Mouse (Mus musculus) kidney, adult 2 months (tissue): ENCODE data around the gene Il1f10. TPM values are rescaled to one million over a fixed set of nuclear protein-coding genes. Genes with fewer than 3 reads are reported as not detected.
A peak's percentile ranks its signal among the peaks of the same experiment; 100 is the strongest.

Experiments
- DNase-seq: peaks from one replicate; pipeline ENCODE4 v3.0.0; 2021
- H3K27ac ChIP-seq: fragments of 200-500 bp; 2 replicates; pipeline ENCODE4 v1.5.1; 2012; ENCODE audit warnings: low read depth, low read length, control low read depth, inconsistent platforms; ENCODE audit not compliant: insufficient read depth
- H3K27me3 ChIP-seq: fragments of 200-500 bp; replicated peaks from 2 replicates; pipeline ENCODE4 v1.6.1; 2012; ENCODE audit warnings: mild to moderate bottlenecking, moderate library complexity, low read length, inconsistent platforms; ENCODE audit not compliant: control insufficient read depth, insufficient read depth
- H3K36me3 ChIP-seq: fragments of 200-500 bp; 2 replicates; pipeline ENCODE4 v1.6.1; 2012; ENCODE audit warnings: mild to moderate bottlenecking, moderate library complexity, low read length, inconsistent platforms; ENCODE audit not compliant: control insufficient read depth, insufficient read depth
- H3K4me1 ChIP-seq: fragments of 200-500 bp; 2 replicates; pipeline ENCODE4 v1.6.1; 2011; ENCODE audit warnings: low read length; ENCODE audit not compliant: control insufficient read depth, insufficient read depth
- H3K4me3 ChIP-seq: fragments of 200-500 bp; 2 replicates; pipeline ENCODE4 v1.5.1; 2011; ENCODE audit warnings: mild to moderate bottlenecking, low read depth, low read length, control low read depth; ENCODE audit not compliant: insufficient read depth
- CTCF ChIP-seq: fragments of 200-500 bp; conservative IDR thresholded peaks from 2 replicates; pipeline ENCODE4 v1.5.1; 2011; ENCODE audit warnings: low read depth, mild to moderate bottlenecking, control low read depth, low read length, moderate library complexity, mixed read lengths; ENCODE audit not compliant: insufficient read depth, insufficient read length
- POLR2A ChIP-seq: fragments of 200-500 bp; IDR thresholded peaks from one replicate; pipeline ENCODE4 v1.6.1; 2011; ENCODE audit warnings: low read depth, low read length, control low read depth
- WGBS: fragments of 180-500 bp; shearing (Covaris S2); methylation state at CpG from one replicate; pipeline ENCODE4 v1.1.7; 2018; 5-methylcytosine and 5-hydroxymethylcytosine counted together
- polyA plus RNA-seq: library from polyadenylated mRNA; depleted of rRNA; stranded (reverse); fragments of >200 nt; gene quantifications from 2 replicates; pipeline ENCODE4 v1.2.3, GENCODE M21; 2012; rRNA removed

The Il1f10 gene
- not detected in 2 replicates for polyA plus RNA-seq

DNA sequence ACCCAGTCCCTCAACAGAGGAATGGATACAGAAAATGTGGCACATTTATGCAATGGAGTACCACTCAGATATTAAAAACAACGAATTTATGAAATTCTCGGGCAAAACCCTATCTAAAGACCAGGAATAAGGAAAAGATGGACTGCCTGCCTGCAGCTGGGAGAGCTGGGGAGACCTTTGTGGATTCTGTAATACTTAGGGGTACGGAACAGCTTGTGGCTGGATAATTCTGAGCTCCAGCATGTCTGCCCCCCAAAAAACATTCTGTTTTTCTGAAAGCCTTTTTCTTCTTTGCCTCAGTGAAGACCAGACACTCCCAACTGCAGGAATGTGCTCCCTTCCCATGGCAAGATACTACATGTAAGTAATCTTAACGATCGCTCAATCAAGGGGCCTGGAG lies at the start of gene Il1f10:
Gene Il1f10, plus strand, starts transcription at position 301 of the 400 bp plus-strand sequence.
- no peaks in the 10 kb centered on the region for H3K4me1 ChIP-seq
- TF ChIP-seq POLR2A (no peak), CTCF (no peak)
- WGBS, result 80% methylated on average over 5 of the region's 5 CpGs
- H3K4me3 ChIP-seq, result no peak within 1 kb of the TSS
- H3K27ac ChIP-seq, result no peak within 1 kb of the TSS
- no peaks in the 10 kb centered on the region for H3K36me3 ChIP-seq
- no peaks in the 10 kb centered on the region; the same call in 1 of the 2 replicates for H3K27me3 ChIP-seq
- DNase-seq, result no peak

DNA sequence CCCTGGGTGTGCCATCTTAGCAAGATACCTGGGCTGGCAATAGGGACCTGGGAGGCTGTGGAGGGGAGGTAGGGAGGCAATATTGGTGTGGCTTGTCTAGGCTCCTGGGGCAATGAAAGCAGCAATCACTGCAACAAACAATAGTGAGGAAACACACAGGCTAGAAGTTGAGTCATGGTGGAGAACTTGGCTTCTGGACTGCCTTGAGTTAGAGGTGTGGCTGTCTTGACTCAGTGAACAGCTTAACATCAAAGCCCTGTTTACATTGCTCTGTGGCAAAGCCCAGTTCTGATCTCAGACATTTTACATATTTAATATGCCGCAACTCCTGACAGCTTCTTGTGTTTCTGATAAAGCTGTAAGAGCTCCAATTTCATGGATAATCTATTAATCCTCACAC lies 23.5 kb upstream of the Il1f10 start:
- Histone ChIP-seq H3K27me3 (no peaks in the 10 kb centered on the region), H3K4me1 (no peaks in the 10 kb centered on the region), H3K4me3 (no peak overlapping the region), H3K27ac (no peak overlapping the region), H3K36me3 (no peaks in the 10 kb centered on the region)
- TF ChIP-seq POLR2A (no peak), CTCF (no peak)
- WGBS, result 90% methylated on average over 1 of the region's 1 CpGs
- DNase-seq, result no peak

DNA sequence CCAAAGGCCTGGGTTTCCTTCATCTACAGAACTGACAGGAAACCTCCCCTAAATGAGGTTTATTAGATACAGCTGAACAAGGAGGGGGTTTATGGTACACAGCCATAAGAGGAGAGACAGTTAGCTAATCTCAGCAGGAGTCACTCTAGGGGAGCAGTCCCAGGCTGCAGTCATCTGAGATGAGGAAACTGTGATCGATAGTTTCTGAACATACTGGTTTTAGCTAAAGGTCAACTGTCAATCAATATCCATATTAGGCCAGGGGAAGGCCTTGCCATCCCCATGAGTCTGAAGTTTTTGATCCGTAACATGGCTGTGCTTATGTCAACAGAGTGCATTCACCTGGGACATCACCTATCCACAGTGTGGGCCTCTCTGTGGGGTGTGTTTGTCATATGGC lies 17.4 kb upstream of the Il1f10 start:
- WGBS, result 84% methylated on average over 2 of the region's 2 CpGs
- TF ChIP-seq POLR2A, result no peak
- no peak for TF ChIP-seq CTCF
- Histone ChIP-seq H3K27me3 (no peaks in the 10 kb centered on the region), H3K4me1 (no peaks in the 10 kb centered on the region), H3K27ac (no peak overlapping the region), H3K36me3 (no peaks in the 10 kb centered on the region), H3K4me3 (no peak overlapping the region)
- no peak for DNase-seq

DNA sequence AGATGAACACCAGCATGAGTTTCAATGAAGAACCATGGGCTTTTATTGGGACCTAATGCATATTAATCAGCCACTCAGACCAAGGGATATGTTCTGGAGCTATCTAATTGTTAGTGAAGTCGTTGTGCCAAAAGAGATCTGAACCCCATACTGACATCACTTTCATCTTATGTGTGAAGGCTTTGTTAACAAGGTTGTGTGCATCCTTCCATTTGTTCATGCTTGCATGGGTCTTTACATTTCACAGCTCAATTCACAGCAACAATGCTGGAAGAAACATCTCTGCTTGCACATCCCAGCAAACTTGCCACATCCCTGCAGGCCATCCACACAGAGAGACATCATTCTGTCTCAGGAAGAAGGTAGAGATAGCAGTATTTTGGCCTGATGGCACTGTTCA lies 15.8 kb upstream of the Il1f10 start:
- DNase-seq, result no peak
- TF ChIP-seq POLR2A, result no peak
- TF ChIP-seq CTCF, result no peak
- Histone ChIP-seq H3K36me3 (no peaks in the 10 kb centered on the region), H3K4me1 (no peaks in the 10 kb centered on the region), H3K27ac (no peak overlapping the region), H3K4me3 (no peak overlapping the region), H3K27me3 (no peaks in the 10 kb centered on the region)
- WGBS, result 40% methylated on average over 1 of the region's 1 CpGs

DNA sequence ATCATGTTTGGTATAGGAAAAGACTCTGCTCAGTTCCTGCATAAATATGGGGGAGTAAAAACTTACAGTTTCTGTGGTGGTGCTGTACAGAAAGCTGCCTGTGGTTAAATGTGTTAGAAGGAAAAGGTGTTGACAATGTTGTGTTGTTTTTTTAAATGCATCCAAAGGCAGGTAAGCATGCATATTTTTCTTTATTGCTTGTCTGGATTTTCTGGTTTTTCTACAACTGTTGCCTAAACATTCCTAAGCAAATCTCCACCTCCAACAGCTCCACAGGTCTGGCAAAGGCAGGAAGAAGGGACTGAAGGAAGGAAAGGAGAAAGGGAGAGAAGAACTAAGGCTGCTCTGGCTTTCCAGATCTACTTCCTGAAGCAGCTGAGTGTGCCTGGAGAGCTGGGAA lies 14.3 kb upstream of the Il1f10 start, which contains the start of gene Il1f5:
Gene Il1f5, plus strand, starts transcription at position 301 of the 400 bp plus-strand sequence.
- Histone ChIP-seq H3K36me3 (no peaks in the 10 kb centered on the region), H3K27ac (no peak within 1 kb of the TSS), H3K4me3 (no peak within 1 kb of the TSS), H3K27me3 (no peaks in the 10 kb centered on the region), H3K4me1 (no peaks in the 10 kb centered on the region)
- DNase-seq, result no peak
- TF ChIP-seq POLR2A (no peak), CTCF (no peak)

DNA sequence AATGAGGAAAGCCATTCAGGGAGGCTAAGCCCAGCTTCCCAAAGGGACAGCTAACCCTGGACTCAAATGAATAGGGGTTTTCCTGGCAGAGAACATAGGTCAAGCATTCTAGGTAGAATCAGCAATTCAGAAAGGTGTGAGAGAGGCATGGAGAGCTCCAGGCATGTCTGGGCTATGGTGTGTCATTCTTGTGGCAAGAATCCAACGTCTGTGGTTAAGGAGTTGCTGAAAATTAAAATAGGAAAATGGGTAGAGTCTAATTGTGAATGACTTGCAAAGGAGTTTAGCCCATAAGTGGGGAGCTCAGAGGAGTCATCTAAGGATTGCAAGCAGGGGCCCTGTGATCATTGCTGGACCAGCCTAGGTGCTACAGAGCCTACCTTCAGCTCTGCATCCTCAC lies 3.6 kb downstream of the Il1f10 start:
- Histone ChIP-seq H3K4me1 (no peaks in the 10 kb centered on the region), H3K36me3 (no peaks in the 10 kb centered on the region), H3K4me3 (no peak overlapping the region), H3K27ac (no peak overlapping the region), H3K27me3 (no peaks in the 10 kb centered on the region)
- DNase-seq, result no peak
- 37% methylated on average over 1 of the region's 1 CpGs for WGBS
- TF ChIP-seq CTCF (no peak), POLR2A (no peak)

DNA sequence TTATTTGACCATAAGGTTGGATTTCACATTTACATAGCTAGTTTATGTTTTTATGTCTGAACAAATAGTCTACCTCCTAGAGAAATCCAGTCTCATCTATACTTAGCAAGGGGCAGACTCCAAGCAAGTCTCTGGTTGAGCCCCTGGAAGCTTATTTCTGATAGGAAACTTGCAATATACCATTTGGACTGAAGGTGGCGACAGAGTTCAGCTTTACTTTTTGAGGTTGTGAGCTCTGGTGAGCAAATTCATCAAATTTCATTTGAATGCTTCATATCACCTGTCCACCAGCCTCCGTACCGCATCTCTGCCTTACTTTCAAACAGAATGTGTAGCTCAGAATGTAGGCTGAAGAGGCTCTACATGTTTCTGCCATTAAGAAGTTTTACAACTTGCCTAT lies 5.8 kb downstream of the Il1f10 start:
- peak; percentile 39 for DNase-seq
- TF ChIP-seq POLR2A, result no peak
- peak; percentile 50 for TF ChIP-seq CTCF
- Histone ChIP-seq H3K27ac (no peak overlapping the region), H3K4me3 (no peak overlapping the region), H3K4me1 (no peaks in the 10 kb centered on the region), H3K27me3 (no peaks in the 10 kb centered on the region), H3K36me3 (no peaks in the 10 kb centered on the region)
- 2% methylated on average over 3 of the region's 3 CpGs for WGBS
